Mouse (Mus musculus): ENCODE results near the gene Spn. TPM values are rescaled to one million over a fixed set of nuclear protein-coding genes. Genes with fewer than 3 reads are reported as not detected.

The Spn gene
- total and polyA plus RNA-seq, 3 experiments: 135 to 184 (median 169) TPM

GRCm38 (mm10) chr7:127121061-127121910 lies 16.3 kb downstream of the Spn start:
- H3K9me3 ChIP-seq (replicated peaks; ENCODE audit: insufficient read depth, low read length): no peaks in the 10 kb centered on the region
- no peaks in the 10 kb centered on the region for H3K79me2 ChIP-seq (ENCODE audit: control insufficient read depth, insufficient read depth, low read length, poor library complexity)
- TF ChIP-seq UBTF (IDR thresholded peaks at IDR 0.05; ENCODE audit: borderline replicate concordance, insufficient read depth, low read depth, low read length) (no peak), GATA1 (IDR thresholded peaks at IDR 0.05; ENCODE audit: low read depth, low read length) (no peak), MYB (IDR thresholded peaks at IDR 0.05; ENCODE audit: low read depth, low read length) (no peak), MAZ (IDR thresholded peaks at IDR 0.05; ENCODE audit: low read depth, low read length) (no peak), MAX (IDR thresholded peaks at IDR 0.05; ENCODE audit: low read length) (no peak), ZNF384 (IDR thresholded peaks at IDR 0.05; ENCODE audit: low read depth, low read length) (no peak), TCF12 (IDR thresholded peaks at IDR 0.05; ENCODE audit: low read depth, low read length) (no peak), MAFK (IDR thresholded peaks at IDR 0.05; ENCODE audit: borderline replicate concordance, low read depth, low read length) (no peak), POLR2AphosphoS2 (IDR thresholded peaks at IDR 0.05; ENCODE audit: low read length) (no peak), MEF2A (IDR thresholded peaks at IDR 0.05; ENCODE audit: extremely low read depth, insufficient replicate concordance, low read depth, low read length, poor library complexity, severe bottlenecking) (no peak), ZKSCAN1 (IDR thresholded peaks at IDR 0.05; ENCODE audit: low read depth, low read length) (no peak), BHLHE40 (IDR thresholded peaks at IDR 0.05; ENCODE audit: borderline replicate concordance, low read depth, low read length) (no peak), POLR2A (IDR thresholded peaks at IDR 0.05; ENCODE audit: control insufficient read depth in 1 of 2, insufficient read depth in 1 of 2, low read depth in 1 of 2, low read length in 2 of 2, poor library complexity in 1 of 2) (no peak), GABPA (IDR thresholded peaks at IDR 0.05; ENCODE audit: low read depth, low read length) (no peak), KAT2A (conservative IDR thresholded peaks at IDR 0.05; ENCODE audit: low read depth, low read length) (no peak), RCOR1 (IDR thresholded peaks at IDR 0.05; ENCODE audit: low read depth, low read length) (no peak), SMC3 (IDR thresholded peaks at IDR 0.05; ENCODE audit: low read depth, low read length) (no peak), USF1 (IDR thresholded peaks at IDR 0.05; ENCODE audit: low read depth, low read length) (no peak), TAL1 (IDR thresholded peaks at IDR 0.05; ENCODE audit: low read length) (no peak), USF2 (IDR thresholded peaks at IDR 0.05; ENCODE audit: borderline replicate concordance in 1 of 2, insufficient read depth in 1 of 2, low read depth in 1 of 2, low read length in 2 of 2) (no peak)
- no peak overlapping the region for H3K4me3 ChIP-seq (ENCODE audit: control insufficient read depth in 1 of 2, insufficient read depth in 1 of 2, low read depth in 2 of 2, low read length in 2 of 2)
- peaks cover 0 to 4% of the 10 kb centered on the region in 2 experiments; a peak in 1 of 4 replicates for H3K4me1 ChIP-seq (ENCODE audit: control insufficient read depth in 1 of 2, insufficient read depth in 2 of 2, low read length in 2 of 2)
- no peak overlapping the region for H3K27ac ChIP-seq (ENCODE audit: control insufficient read depth, low read depth, low read length)
- no peaks in the 10 kb centered on the region for H3K27me3 ChIP-seq (ENCODE audit: control insufficient read depth in 1 of 2, insufficient read depth in 2 of 2, low read length in 2 of 2)
- H3K9ac ChIP-seq (ENCODE audit: control insufficient read depth, low read depth, low read length, poor library complexity, severe bottlenecking): no peak overlapping the region
- H3K36me3 ChIP-seq (ENCODE audit: control insufficient read depth in 1 of 2, insufficient read depth in 2 of 2, low read length in 2 of 2): no peaks in the 10 kb centered on the region; a peak in 2 of 4 replicates
- no peak for DNase-seq (ENCODE audit: low read depth, low spot score)
